Mouse (Mus musculus): ENCODE results near the gene Dnajc16. TPM values are rescaled to one million over a fixed set of nuclear protein-coding genes. Genes with fewer than 3 reads are reported as not detected.

Gene Dnajc16
- polyA plus RNA-seq, 1 experiment from 2014 or later, result 3.7 TPM

DNA sequence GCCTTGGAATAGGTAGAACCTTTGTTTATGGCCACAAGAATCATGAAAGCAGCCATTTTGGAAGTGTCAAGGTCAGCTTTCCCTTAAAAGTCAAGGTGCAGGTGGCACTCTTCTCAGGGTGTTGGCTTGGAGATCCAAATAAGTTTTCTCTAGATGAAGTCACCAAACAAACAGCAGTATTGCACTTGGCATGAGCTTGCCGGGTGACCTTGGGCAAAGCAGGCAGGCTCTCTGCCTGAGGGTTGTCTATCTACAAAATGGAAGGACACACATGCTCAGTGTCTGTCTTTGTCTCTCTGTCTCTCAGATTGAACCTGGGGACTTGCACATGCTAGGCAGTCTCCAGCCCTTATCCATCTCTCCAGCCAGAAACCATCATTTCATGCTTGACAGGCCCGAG is 36.7 kb upstream of the Dnajc16 start:
- H3K4me1 ChIP-seq (ENCODE audit: insufficient read depth, low read depth, low read length), result no peaks in the 10 kb centered on the region
- H3K36me3 ChIP-seq (ENCODE audit: insufficient read depth, low read length), result no peaks in the 10 kb centered on the region
- H3K27me3 ChIP-seq (replicated peaks; ENCODE audit: insufficient read depth, low read length), result no peaks in the 10 kb centered on the region
- TF ChIP-seq CTCF (IDR thresholded peaks at IDR 0.05) (no peak), EP300 (IDR thresholded peaks at IDR 0.05) (no peak)
- no peak overlapping the region for H3K4me3 ChIP-seq (ENCODE audit: low read depth, low read length)
- no peaks in the 10 kb centered on the region for H3K9me3 ChIP-seq (ENCODE audit: low read length)
- H3K4me2 ChIP-seq (replicated peaks; ENCODE audit: low read depth, low read length), result no peak overlapping the region
- no peak for ATAC-seq
- 81% methylated on average over 2 of the region's 2 CpGs for WGBS
- H3K9ac ChIP-seq (replicated peaks; ENCODE audit: low read depth), result no peak overlapping the region
- H3K27ac ChIP-seq (ENCODE audit: low read length), result no peak overlapping the region
- DNase-seq (ENCODE audit: low spot score), result no peak

DNA sequence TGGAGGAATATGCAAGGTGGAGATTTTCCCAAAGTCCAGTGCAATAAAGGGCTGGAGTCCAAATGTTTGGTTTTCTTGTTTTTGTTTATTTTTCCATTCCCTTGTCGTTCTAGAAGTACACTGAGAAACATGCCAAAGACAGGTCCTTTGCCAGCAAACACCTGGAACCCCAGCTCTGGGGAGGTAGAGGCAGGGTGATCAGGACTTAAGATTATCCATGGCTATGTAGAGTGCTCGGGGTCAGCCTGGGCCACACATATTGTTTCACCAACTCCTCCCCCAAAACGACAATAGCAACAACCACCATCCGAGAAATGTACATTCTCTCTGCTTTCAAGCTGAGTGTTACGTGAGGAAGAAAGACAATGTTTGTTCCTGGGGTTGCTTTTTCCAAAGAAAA is 35.3 kb upstream of the Dnajc16 start, which contains the start of gene Cela2a:
Gene Cela2a (minus strand): TSS at position 101 of the 400 bp plus-strand sequence.
- no peak for DNase-seq (ENCODE audit: low spot score)
- no peaks in the 10 kb centered on the region for H3K36me3 ChIP-seq (ENCODE audit: insufficient read depth, low read length)
- TF ChIP-seq EP300 (IDR thresholded peaks at IDR 0.05), result no peak

DNA sequence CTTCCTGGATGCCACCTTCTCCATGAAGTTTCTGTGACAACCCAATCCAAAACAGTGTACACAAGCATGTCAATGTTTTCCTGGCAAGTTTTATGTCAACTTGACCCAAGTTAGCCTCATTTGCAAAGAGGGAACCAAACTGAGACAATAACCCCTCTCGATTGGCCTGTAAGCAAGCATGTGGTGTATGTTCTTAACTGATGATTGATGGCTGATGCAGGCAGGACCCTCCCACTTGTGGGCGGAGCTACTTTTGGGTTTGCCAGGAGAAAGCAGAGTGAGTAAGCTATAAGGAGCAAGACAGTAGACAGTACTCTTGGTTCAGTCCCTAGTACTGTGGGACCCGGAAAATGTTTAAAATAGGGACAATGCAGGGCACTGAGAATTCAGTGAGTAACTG is 32.2 kb upstream of the Dnajc16 start:
- H3K9ac ChIP-seq (replicated peaks; ENCODE audit: low read depth), result no peak overlapping the region
- no peaks in the 10 kb centered on the region for H3K9me3 ChIP-seq (ENCODE audit: low read length)
- H3K4me1 ChIP-seq (ENCODE audit: insufficient read depth, low read depth, low read length), result no peaks in the 10 kb centered on the region
- H3K4me3 ChIP-seq (ENCODE audit: low read depth, low read length), result no peak overlapping the region
- 61% methylated on average over 3 of the region's 3 CpGs for WGBS
- ATAC-seq, result peak; percentile 46; the same call in 1 of the 2 replicates
- TF ChIP-seq EP300 (IDR thresholded peaks at IDR 0.05) (no peak), CTCF (IDR thresholded peaks at IDR 0.05) (no peak)
- no peak overlapping the region for H3K4me2 ChIP-seq (replicated peaks; ENCODE audit: low read depth, low read length)
- no peaks in the 10 kb centered on the region for H3K27me3 ChIP-seq (replicated peaks; ENCODE audit: insufficient read depth, low read length)
- no peaks in the 10 kb centered on the region for H3K36me3 ChIP-seq (ENCODE audit: insufficient read depth, low read length)
- DNase-seq (ENCODE audit: low spot score), result peak; percentile 31
- no peak overlapping the region for H3K27ac ChIP-seq (ENCODE audit: low read length)

More for the DNA sequence above, 35.3 kb upstream of the Dnajc16 start, which contains the start of gene Cela2a:
- H3K9me3 ChIP-seq (ENCODE audit: low read length), result no peaks in the 10 kb centered on the region
- H3K9ac ChIP-seq (replicated peaks; ENCODE audit: low read depth), result no peak within 1 kb of the TSS
- no peak within 1 kb of the TSS for H3K4me2 ChIP-seq (replicated peaks; ENCODE audit: low read depth, low read length)
- H3K27me3 ChIP-seq (replicated peaks; ENCODE audit: insufficient read depth, low read length), result no peaks in the 10 kb centered on the region
- H3K4me3 ChIP-seq (ENCODE audit: low read depth, low read length), result no peak within 1 kb of the TSS
- no peaks in the 10 kb centered on the region for H3K4me1 ChIP-seq (ENCODE audit: insufficient read depth, low read depth, low read length)
- WGBS, result 41% methylated on average over 5 of the region's 5 CpGs
- ATAC-seq, result no peak
- no peak within 1 kb of the TSS for H3K27ac ChIP-seq (ENCODE audit: low read length)

DNA sequence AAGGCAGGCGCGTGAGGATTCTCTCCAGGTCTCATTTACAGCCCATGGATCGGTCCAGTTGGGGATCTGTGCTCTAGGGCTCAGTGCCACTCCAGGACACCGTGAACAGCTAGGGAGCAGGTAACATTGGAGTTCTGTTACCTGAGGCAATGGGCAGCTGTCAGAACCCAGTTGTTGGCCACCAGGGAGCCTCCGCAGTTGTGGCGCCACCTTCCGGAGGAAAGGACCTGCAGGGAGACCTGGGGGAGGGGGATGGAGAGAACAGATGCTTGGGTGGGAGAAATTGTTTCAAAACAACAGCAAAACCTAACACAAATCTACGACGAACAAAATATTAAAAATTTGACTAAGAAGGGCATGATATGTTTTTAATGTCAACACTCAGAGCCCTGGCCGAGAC is 31.4 kb upstream of the Dnajc16 start:
- Histone ChIP-seq H3K27ac (ENCODE audit: low read length) (no peak overlapping the region), H3K9ac (replicated peaks; ENCODE audit: low read depth) (no peak overlapping the region), H3K36me3 (ENCODE audit: insufficient read depth, low read length) (no peaks in the 10 kb centered on the region), H3K9me3 (ENCODE audit: low read length) (no peaks in the 10 kb centered on the region), H3K27me3 (replicated peaks; ENCODE audit: insufficient read depth, low read length) (no peaks in the 10 kb centered on the region), H3K4me1 (ENCODE audit: insufficient read depth, low read depth, low read length) (no peaks in the 10 kb centered on the region), H3K4me3 (ENCODE audit: low read depth, low read length) (no peak overlapping the region), H3K4me2 (replicated peaks; ENCODE audit: low read depth, low read length) (no peak overlapping the region)
- 68% methylated on average over 10 of the region's 10 CpGs for WGBS
- no peak for ATAC-seq
- TF ChIP-seq EP300 (IDR thresholded peaks at IDR 0.05), result no peak
- TF ChIP-seq CTCF (IDR thresholded peaks at IDR 0.05), result peak; percentile 59
- DNase-seq (ENCODE audit: low spot score), result no peak

GRCm38 (mm10) chr4:141821178-141821577 is 30.4 kb upstream of the Dnajc16 start:
- ATAC-seq, result no peak
- WGBS, result 47% methylated on average over 3 of the region's 3 CpGs

GRCm38 (mm10) chr4:141819316-141819715 is 28.6 kb upstream of the Dnajc16 start:
- no peak for TF ChIP-seq EP300 (IDR thresholded peaks at IDR 0.05)
- no peak for TF ChIP-seq CTCF (IDR thresholded peaks at IDR 0.05)
- DNase-seq (ENCODE audit: low spot score), result no peak
- Histone ChIP-seq H3K36me3 (ENCODE audit: insufficient read depth, low read length) (no peaks in the 10 kb centered on the region), H3K27me3 (replicated peaks; ENCODE audit: insufficient read depth, low read length) (no peaks in the 10 kb centered on the region), H3K4me2 (replicated peaks; ENCODE audit: low read depth, low read length) (no peak overlapping the region), H3K27ac (ENCODE audit: low read length) (no peak overlapping the region), H3K9ac (replicated peaks; ENCODE audit: low read depth) (no peak overlapping the region), H3K9me3 (ENCODE audit: low read length) (no peaks in the 10 kb centered on the region), H3K4me1 (ENCODE audit: insufficient read depth, low read depth, low read length) (no peaks in the 10 kb centered on the region), H3K4me3 (ENCODE audit: low read depth, low read length) (no peak overlapping the region)
- 89% methylated on average over 7 of the region's 7 CpGs for WGBS
- no peak for ATAC-seq

More at GRCm38 (mm10) chr4:141821178-141821577, 30.4 kb upstream of the Dnajc16 start:
- no peaks in the 10 kb centered on the region for H3K9me3 ChIP-seq (ENCODE audit: low read length)
- no peak overlapping the region for H3K27ac ChIP-seq (ENCODE audit: low read length)
- no peak overlapping the region for H3K4me3 ChIP-seq (ENCODE audit: low read depth, low read length)
- TF ChIP-seq CTCF (IDR thresholded peaks at IDR 0.05) (no peak), EP300 (IDR thresholded peaks at IDR 0.05) (no peak)
- no peaks in the 10 kb centered on the region for H3K4me1 ChIP-seq (ENCODE audit: insufficient read depth, low read depth, low read length)
- no peak for DNase-seq (ENCODE audit: low spot score)
- H3K4me2 ChIP-seq (replicated peaks; ENCODE audit: low read depth, low read length), result no peak overlapping the region
- H3K9ac ChIP-seq (replicated peaks; ENCODE audit: low read depth), result no peak overlapping the region
- H3K36me3 ChIP-seq (ENCODE audit: insufficient read depth, low read length), result no peaks in the 10 kb centered on the region
- no peaks in the 10 kb centered on the region for H3K27me3 ChIP-seq (replicated peaks; ENCODE audit: insufficient read depth, low read length)

GRCm38 (mm10) chr4:141818861-141819260 is 28.1 kb upstream of the Dnajc16 start:
- Histone ChIP-seq H3K9me3 (ENCODE audit: low read length) (no peaks in the 10 kb centered on the region), H3K9ac (replicated peaks; ENCODE audit: low read depth) (no peak overlapping the region), H3K27ac (ENCODE audit: low read length) (no peak overlapping the region), H3K4me1 (ENCODE audit: insufficient read depth, low read depth, low read length) (no peaks in the 10 kb centered on the region), H3K4me2 (replicated peaks; ENCODE audit: low read depth, low read length) (no peak overlapping the region), H3K4me3 (ENCODE audit: low read depth, low read length) (no peak overlapping the region), H3K27me3 (replicated peaks; ENCODE audit: insufficient read depth, low read length) (no peaks in the 10 kb centered on the region), H3K36me3 (ENCODE audit: insufficient read depth, low read length) (peaks cover 2% of the 10 kb centered on the region)
- 88% methylated on average over 13 of the region's 13 CpGs for WGBS
- no peak for DNase-seq (ENCODE audit: low spot score)
- no peak for ATAC-seq
- TF ChIP-seq CTCF (IDR thresholded peaks at IDR 0.05) (no peak), EP300 (IDR thresholded peaks at IDR 0.05) (no peak)
